Mouse (Mus musculus): ENCODE measurements at regions not wholly inside any gene's neighbourhood (a gene's known extent, or its start where the extent isn't known, plus 50 kb on each side); places are given as distances from the start of the nearest gene placed in this dataset.
"Not testable (repeated sequence)": the region's sequence is repeated elsewhere in the genome, so short reads cannot be mapped to it uniquely, and the experiment has no call there.

DNA sequence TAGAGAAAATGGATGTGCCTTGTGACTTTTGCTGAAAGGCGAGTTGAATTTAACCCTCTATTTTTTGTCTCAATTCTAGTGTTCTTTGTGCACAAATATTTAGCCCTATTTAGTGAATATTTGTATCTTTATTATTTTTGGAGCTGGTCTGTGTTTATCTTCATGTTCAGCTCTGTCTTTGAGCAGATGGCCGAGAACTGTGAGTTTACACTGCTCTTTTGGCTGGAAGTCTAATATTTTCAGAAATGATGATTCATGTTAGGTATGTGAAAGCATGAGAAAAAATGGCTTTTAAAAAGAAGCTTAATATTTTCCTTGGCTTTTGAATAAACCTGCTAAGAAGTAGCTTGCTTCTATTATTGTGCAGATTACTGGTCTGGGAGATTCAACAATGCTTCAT lies 505.4 kb downstream of the Sema5a start:
- 53% methylated on average over 2 of the region's 2 CpGs for WGBS
- Histone ChIP-seq H3K4me1 (ENCODE audit: control insufficient read depth, insufficient read depth, low read length) (0 out of 2 replicates have a peak, but pooled peaks cover 4% of the 10 kb centered on the region), H3K36me3 (ENCODE audit: control insufficient read depth, insufficient read depth, low read length) (no peaks in the 10 kb centered on the region), H3K4me2 (ENCODE audit: low read depth, low read length) (no peak overlapping the region), H3K4me3 (ENCODE audit: low read length) (no peak overlapping the region), H3K27ac (ENCODE audit: low read length) (no peak overlapping the region), H3K27me3 (replicated peaks; ENCODE audit: control insufficient read depth, insufficient read depth, low read length) (no peaks in the 10 kb centered on the region), H3K9me3 (ENCODE audit: control insufficient read depth, low read length) (no peaks in the 10 kb centered on the region), H3K9ac (ENCODE audit: low read depth, low read length) (no peak overlapping the region)
- ATAC-seq, result no peak

DNA sequence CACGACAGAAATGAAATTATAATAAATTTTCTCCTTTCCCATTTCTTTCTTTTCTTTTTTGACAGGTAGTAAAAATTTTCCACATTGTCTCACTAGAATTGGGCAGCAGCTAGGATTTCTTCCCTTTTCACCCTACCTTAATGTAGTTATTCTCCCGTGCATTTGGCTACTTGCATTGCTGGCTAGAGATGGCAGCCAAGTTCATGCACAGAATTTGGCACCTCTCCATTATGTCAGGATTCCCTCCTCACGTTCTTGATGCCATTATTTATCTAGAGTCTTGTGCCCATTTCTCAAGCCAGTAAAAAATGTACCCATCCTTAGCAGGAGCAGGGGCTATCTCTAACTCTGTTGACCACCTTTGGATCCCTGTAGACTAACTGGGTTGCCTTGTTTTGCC lies 507.4 kb downstream of the Sema5a start:
- WGBS, result 47% methylated on average over 3 of the region's 3 CpGs
- H3K27ac ChIP-seq (ENCODE audit: low read length), result no peak overlapping the region
- no peak overlapping the region for H3K4me2 ChIP-seq (ENCODE audit: low read depth, low read length)
- 0 out of 2 replicates have a peak, but pooled peaks cover 4% of the 10 kb centered on the region for H3K4me1 ChIP-seq (ENCODE audit: control insufficient read depth, insufficient read depth, low read length)
- no peaks in the 10 kb centered on the region for H3K9me3 ChIP-seq (ENCODE audit: control insufficient read depth, low read length)
- H3K36me3 ChIP-seq (ENCODE audit: control insufficient read depth, insufficient read depth, low read length), result no peaks in the 10 kb centered on the region
- ATAC-seq, result no peak
- H3K9ac ChIP-seq (ENCODE audit: low read depth, low read length), result no peak overlapping the region
- H3K27me3 ChIP-seq (replicated peaks; ENCODE audit: control insufficient read depth, insufficient read depth, low read length), result no peaks in the 10 kb centered on the region
- H3K4me3 ChIP-seq (ENCODE audit: low read length), result no peak overlapping the region

DNA sequence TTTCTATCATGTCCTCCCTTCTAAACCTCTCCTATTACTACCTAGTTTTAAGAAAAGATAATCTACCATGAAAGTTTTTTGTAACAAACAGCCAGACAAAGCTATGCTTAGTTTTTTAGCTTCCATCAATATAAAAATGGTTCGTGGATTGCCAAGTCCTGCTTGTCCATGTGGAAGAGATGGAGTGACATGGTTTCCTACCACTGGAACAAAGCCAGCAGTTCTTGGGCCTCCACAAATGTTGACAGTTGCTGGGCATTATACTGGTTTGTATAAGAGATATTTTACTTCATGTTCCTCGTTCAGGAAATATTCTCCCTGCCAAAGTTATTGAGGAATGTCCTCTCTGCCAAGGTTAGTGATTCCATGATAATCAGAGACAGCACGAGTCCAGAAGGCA lies 515.5 kb downstream of the Sema5a start:
- Histone ChIP-seq H3K4me1 (ENCODE audit: control insufficient read depth, insufficient read depth, low read length) (no peaks in the 10 kb centered on the region), H3K27me3 (replicated peaks; ENCODE audit: control insufficient read depth, insufficient read depth, low read length) (no peaks in the 10 kb centered on the region), H3K27ac (ENCODE audit: low read length) (no peak overlapping the region), H3K4me3 (ENCODE audit: low read length) (no peak overlapping the region), H3K36me3 (ENCODE audit: control insufficient read depth, insufficient read depth, low read length) (no peaks in the 10 kb centered on the region), H3K9ac (ENCODE audit: low read depth, low read length) (no peak overlapping the region), H3K4me2 (ENCODE audit: low read depth, low read length) (no peak overlapping the region), H3K9me3 (ENCODE audit: control insufficient read depth, low read length) (no peaks in the 10 kb centered on the region)
- no peak for ATAC-seq
- WGBS, result 71% methylated on average over 3 of the region's 3 CpGs

DNA sequence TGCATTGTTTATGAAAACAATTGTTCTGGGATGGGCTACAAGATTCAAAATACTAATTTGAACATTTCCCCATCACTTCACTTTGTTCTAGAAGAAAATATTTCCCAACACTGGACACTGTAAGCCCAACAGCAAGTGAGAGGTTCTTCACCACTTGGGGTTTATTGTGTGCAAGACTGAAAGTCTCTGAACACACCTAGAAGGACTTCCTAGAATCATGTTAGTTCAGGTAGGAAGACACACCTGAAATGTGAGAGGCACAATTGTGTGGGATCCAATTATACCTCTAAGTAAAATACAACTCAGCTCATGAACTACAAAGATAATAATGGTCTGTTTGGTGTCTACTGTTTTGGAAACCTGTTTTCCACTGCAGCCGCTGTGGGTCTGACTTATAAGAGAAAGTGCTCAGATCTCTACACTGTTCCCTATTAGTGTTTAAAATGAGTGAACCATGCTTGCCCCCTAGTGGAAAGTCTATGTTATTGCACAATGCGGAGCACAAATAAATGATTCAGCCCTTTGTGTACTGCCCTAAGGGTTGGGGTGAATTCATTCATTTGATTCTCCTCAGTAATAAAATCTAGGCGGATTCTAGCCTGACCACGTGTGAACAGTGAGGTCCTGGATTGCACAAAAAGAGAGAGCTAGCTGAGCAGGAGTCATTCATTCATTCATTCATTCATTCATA lies 521.5 kb downstream of the Sema5a start:
- H3K9ac ChIP-seq (ENCODE audit: low read depth, low read length), result no peak overlapping the region
- H3K27me3 ChIP-seq (replicated peaks; ENCODE audit: control insufficient read depth, insufficient read depth, low read length), result no peaks in the 10 kb centered on the region
- no peaks in the 10 kb centered on the region for H3K9me3 ChIP-seq (ENCODE audit: control insufficient read depth, low read length)
- no peaks in the 10 kb centered on the region for H3K36me3 ChIP-seq (ENCODE audit: control insufficient read depth, insufficient read depth, low read length)
- ATAC-seq, result peak; percentile 53
- no peak overlapping the region for H3K27ac ChIP-seq (ENCODE audit: low read length)
- no peak overlapping the region for H3K4me3 ChIP-seq (ENCODE audit: low read length)
- no peak overlapping the region for H3K4me2 ChIP-seq (ENCODE audit: low read depth, low read length)
- 3% methylated on average over 4 of the region's 4 CpGs for WGBS
- no peaks in the 10 kb centered on the region for H3K4me1 ChIP-seq (ENCODE audit: control insufficient read depth, insufficient read depth, low read length)

DNA sequence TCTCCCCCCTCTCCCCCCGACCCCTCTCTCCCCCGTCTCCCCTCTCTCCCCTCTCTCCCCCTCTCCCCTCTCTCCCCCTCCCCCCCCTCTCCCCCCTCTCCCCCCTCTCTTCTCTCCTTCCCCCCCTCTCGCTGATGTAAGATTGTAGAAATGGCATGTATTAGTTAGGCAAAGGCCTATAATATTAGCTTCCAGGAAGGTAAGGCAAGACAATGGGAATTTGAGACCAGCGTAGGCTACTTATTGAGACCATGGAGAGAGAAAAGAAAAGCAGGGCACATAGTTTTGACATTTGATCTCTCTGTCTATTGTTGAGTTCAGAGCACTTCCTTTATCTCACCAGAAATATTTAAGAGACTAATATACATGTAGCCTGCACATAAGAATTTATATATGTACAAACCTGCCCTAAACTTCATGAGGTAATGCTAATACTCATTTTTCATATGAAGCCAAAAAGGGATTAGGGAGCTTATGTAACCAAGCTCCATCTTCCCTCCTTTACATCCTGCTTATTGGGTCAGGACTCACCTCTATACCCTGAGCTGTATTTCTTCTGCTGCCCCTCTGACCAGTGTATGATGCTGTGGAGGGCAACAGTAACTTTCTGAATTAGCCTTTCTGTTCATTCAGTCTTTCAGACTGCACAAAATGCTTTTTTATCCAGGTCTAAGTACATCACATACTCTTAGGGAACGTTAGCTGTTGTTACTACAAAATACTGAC lies 522.3 kb downstream of the Sema5a start:
- 70% methylated on average over 2 of the region's 5 CpGs for WGBS
- no peaks in the 10 kb centered on the region for H3K4me1 ChIP-seq (ENCODE audit: control insufficient read depth, insufficient read depth, low read length)
- no peak overlapping the region for H3K4me2 ChIP-seq (ENCODE audit: low read depth, low read length)
- ATAC-seq, result no peak
- H3K36me3 ChIP-seq (ENCODE audit: control insufficient read depth, insufficient read depth, low read length), result no peaks in the 10 kb centered on the region
- H3K27me3 ChIP-seq (replicated peaks; ENCODE audit: control insufficient read depth, insufficient read depth, low read length), result no peaks in the 10 kb centered on the region
- no peak overlapping the region for H3K27ac ChIP-seq (ENCODE audit: low read length)
- H3K4me3 ChIP-seq (ENCODE audit: low read length), result no peak overlapping the region
- H3K9me3 ChIP-seq (ENCODE audit: control insufficient read depth, low read length), result no peaks in the 10 kb centered on the region
- no peak overlapping the region for H3K9ac ChIP-seq (ENCODE audit: low read depth, low read length)

DNA sequence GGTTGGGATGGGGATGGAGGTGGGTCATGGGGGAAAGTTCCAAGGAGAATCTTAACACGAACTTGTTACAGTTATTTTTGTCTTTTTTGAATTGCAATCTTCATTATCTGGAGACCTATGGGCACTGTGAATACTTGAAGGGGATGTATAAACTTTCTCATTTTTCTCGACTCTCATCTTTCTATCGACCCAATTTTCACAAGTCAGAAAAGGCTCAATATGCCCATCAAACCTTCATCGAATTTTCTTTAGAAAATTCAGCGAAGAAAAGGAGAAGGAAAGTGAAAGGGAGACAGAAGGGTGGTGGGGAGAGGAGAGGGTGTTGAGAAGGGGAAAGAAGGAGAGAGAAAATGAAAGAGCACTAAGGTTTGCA lies 533.6 kb downstream of the Sema5a start:
- not testable (repeated sequence) for H3K36me3 ChIP-seq (ENCODE audit: control insufficient read depth, insufficient read depth, low read length); H3K9me3 ChIP-seq (ENCODE audit: control insufficient read depth, low read length); H3K27ac ChIP-seq (ENCODE audit: low read length); H3K27me3 ChIP-seq (replicated peaks; ENCODE audit: control insufficient read depth, insufficient read depth, low read length); H3K9ac ChIP-seq (ENCODE audit: low read depth, low read length); H3K4me1 ChIP-seq (ENCODE audit: control insufficient read depth, insufficient read depth, low read length); ATAC-seq
- H3K4me3 ChIP-seq (ENCODE audit: low read length), result 0 out of 2 replicates have a peak overlapping the region, but pooled peaks have one; percentile 11
- peak overlapping the region; percentile 71; the same call in 1 of the 2 replicates for H3K4me2 ChIP-seq (ENCODE audit: low read depth, low read length)
- WGBS, result 30% methylated on average over 5 of the region's 5 CpGs

DNA sequence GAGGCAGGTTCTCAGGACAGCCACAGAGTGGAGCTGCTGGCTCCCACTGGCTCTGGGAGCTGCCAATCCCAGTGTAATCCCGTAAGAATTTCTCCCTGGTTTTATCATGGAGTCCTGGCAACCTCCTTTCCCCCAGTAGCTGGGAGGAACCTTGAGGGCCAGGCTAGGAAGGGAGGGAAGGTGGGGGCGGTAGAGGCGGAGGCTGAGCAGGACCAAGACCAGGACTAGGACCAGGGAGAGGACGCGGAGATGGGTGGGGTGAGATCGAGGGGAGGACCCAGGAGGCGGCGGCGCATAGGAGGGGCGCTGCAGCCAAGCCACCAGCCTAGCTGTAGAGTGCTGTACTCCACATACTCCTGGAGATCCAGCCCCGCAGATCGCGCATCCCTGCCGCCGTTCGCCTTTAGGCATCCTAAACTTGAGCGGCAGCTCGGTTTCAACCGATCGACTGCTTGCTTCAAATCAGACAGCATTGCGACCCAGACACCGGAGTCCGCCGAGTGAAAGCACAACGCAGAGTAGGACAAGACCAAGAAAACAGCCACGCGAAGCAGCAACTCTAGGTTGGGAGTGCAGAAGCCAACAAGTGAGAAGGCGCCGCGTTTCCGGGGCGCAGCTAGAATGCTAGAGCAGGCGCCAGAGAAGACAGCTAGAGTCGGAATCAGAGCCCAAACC lies 534.1 kb downstream of the Sema5a start:
- peak; percentile 97 for ATAC-seq
- Histone ChIP-seq H3K4me3 (ENCODE audit: low read length) (peak overlapping the region; percentile 55), H3K4me2 (ENCODE audit: low read depth, low read length) (peak overlapping the region; percentile 71), H3K27ac (ENCODE audit: low read length) (peak overlapping the region; percentile 67), H3K9ac (ENCODE audit: low read depth, low read length) (peak overlapping the region; percentile 63)
- not testable (repeated sequence) for H3K9me3 ChIP-seq (ENCODE audit: control insufficient read depth, low read length); H3K4me1 ChIP-seq (ENCODE audit: control insufficient read depth, insufficient read depth, low read length); H3K36me3 ChIP-seq (ENCODE audit: control insufficient read depth, insufficient read depth, low read length); H3K27me3 ChIP-seq (replicated peaks; ENCODE audit: control insufficient read depth, insufficient read depth, low read length)
- under 1% methylated on average over 33 of the region's 34 CpGs for WGBS

DNA sequence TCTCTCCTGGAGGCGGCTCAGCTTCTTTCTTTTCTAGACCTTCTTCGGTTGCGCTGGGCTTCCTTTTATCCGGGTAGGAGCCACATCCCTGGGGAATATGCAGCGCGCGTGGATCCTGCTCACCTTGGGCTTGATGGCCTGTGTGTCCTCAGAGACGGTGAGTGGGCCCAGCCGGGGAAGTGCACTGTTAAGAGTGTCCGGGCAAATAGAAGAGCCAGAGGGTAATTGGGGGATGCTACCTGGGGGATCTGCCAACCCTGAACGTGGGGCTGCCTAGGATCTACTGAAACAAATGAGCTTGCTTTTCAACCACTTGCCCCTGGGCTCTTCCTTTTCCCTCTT lies 534.6 kb downstream of the Sema5a start:
- Histone ChIP-seq H3K4me3 (ENCODE audit: low read length) (peak overlapping the region; percentile 55), H3K9ac (ENCODE audit: low read depth, low read length) (peak overlapping the region; percentile 63), H3K27ac (ENCODE audit: low read length) (peak overlapping the region; percentile 67), H3K4me2 (ENCODE audit: low read depth, low read length) (peak overlapping the region; percentile 71)
- H3K27me3 ChIP-seq (replicated peaks; ENCODE audit: control insufficient read depth, insufficient read depth, low read length); H3K4me1 ChIP-seq (ENCODE audit: control insufficient read depth, insufficient read depth, low read length); H3K36me3 ChIP-seq (ENCODE audit: control insufficient read depth, insufficient read depth, low read length); H3K9me3 ChIP-seq (ENCODE audit: control insufficient read depth, low read length): not testable (repeated sequence)
- WGBS, result 3% methylated on average over 11 of the region's 11 CpGs
- ATAC-seq, result peak; percentile 14; the same call in 1 of the 2 replicates

DNA sequence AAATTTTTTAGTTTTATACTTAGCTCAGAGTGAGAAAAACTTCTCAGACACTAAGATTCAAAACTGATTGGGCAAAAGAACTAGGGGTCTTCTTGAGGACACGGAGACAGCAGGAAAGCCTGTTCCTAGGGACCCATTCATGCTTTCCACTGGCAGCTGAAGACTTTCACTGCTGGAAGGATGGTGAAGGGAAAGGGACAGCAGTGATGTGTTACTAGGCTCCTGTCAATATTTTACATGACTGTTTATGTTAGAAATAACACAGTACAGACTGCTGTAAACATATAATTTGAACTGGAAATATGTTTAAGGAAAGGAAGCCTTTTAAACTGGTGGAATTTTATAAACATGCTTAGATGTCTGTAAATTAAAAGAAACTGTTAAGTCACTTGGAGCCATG lies 537.0 kb downstream of the Sema5a start:
- not testable (repeated sequence) for H3K4me3 ChIP-seq (ENCODE audit: low read length); H3K36me3 ChIP-seq (ENCODE audit: control insufficient read depth, insufficient read depth, low read length); H3K9me3 ChIP-seq (ENCODE audit: control insufficient read depth, low read length); H3K4me2 ChIP-seq (ENCODE audit: low read depth, low read length); H3K27ac ChIP-seq (ENCODE audit: low read length); H3K9ac ChIP-seq (ENCODE audit: low read depth, low read length); H3K4me1 ChIP-seq (ENCODE audit: control insufficient read depth, insufficient read depth, low read length); H3K27me3 ChIP-seq (replicated peaks; ENCODE audit: control insufficient read depth, insufficient read depth, low read length); ATAC-seq
- WGBS, result 31% methylated on average over 1 of the region's 1 CpGs
